Mouse (Mus musculus) activated CD4-positive, CD25-positive, alpha-beta regulatory T cell, adult 9 weeks (primary cell): ENCODE data around the gene Lpin3. TPM values are rescaled to one million over a fixed set of nuclear protein-coding genes. Genes with fewer than 3 reads are reported as not detected.

Source experiments
- polyA plus RNA-seq: library from polyadenylated mRNA; unstranded; fragments of 100-300 nt; shearing (Covaris generic); gene quantifications from one replicate; pipeline ENCODE4 v1.2.1, GENCODE M21; 2017

The Lpin3 gene
- 1.6 TPM for polyA plus RNA-seq

GRCm38 (mm10) chr2:160880453-160881195, at the start of gene Lpin3:
Lpin3 (plus strand) TSS chr2:160880670.

GRCm38 (mm10) chr2:160872890-160873382, 7.5 kb upstream of the Lpin3 start, which contains the start of gene Zhx3:
Zhx3 (minus strand) TSS chr2:160872998.

GRCm38 (mm10) chr2:160912231-160912671, 31.8 kb downstream of the Lpin3 start, which contains the start of gene Emilin3:
Emilin3 (minus strand) TSS chr2:160912328.

Other genes with a start within 250 kb of the Lpin3 start
- gene Top1, start 234.8 kb upstream of the Lpin3 start, polyA plus RNA-seq, result 64.9 TPM
- gene Plcg1, start 149.4 kb upstream of the Lpin3 start, polyA plus RNA-seq, result 45.1 TPM
- 4.1 TPM for gene Zhx3, start 7.7 kb upstream of the Lpin3 start, polyA plus RNA-seq
- not detected for gene Emilin3, start 31.7 kb downstream of the Lpin3 start, polyA plus RNA-seq
- 60.4 TPM for gene Chd6, start 228.4 kb downstream of the Lpin3 start, polyA plus RNA-seq